Mouse (Mus musculus) 3134 (cell line): ENCODE results near the gene Ano1.

Experiments
- DNase-seq: peaks from one replicate; pipeline ENCODE4 v3.0.0-alpha.2; 2011; ENCODE audit warnings: low spot score; ENCODE audit not compliant: insufficient read length; ENCODE audit errors: extremely low read depth

Gene Ano1

DNA sequence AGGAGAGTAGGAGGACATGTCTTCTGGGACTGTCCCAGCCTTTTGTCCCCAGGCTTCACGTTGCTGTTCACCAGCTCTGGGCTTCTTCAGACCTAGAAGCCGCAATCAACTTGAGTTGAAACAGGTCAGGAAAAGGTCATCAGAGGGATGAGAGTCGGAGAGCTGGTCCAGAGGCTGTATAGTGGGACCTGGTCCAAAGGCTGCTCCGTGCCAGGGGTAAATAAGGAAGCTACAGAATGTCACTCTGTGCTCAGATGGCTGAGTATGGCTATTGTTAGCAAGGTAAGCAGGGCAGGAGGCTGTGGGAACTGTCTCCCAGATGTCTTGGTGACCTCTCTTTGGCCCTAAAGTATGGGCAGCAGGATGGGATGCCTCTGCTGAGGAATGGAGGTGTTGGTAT, 147.0 kb downstream of the Ano1 start:
- no peak for DNase-seq

GRCm38 (mm10) chr7:144604291-144604690, 147.5 kb downstream of the Ano1 start:
- DNase-seq: no peak

DNA sequence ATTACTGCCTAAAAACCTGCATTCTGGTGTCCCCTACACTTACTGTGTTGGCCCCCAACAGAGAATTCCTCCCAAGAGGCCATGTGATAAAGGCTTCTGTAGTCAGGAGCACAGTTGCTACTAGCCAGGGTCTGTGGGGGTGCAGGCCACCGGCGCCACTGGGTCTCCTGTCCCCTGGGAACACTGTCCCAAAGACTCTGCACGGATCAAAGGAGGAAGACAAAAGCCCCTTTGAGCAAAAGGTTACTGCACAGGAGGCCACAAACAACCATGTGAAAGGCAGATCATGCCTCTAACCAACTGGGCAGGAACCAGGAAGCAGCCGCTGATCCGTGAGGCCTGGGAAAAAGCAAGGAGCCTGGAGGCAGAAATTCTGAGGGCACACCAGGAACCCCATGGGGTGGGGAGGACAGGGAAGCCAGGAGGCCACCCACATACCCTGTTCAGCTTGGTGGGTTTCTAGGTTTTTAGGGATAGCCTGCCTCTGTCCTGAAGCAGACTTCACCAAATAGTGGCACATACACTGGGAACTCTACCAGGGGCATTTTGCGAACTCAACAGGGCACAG, 151.4 kb downstream of the Ano1 start:
- DNase-seq: no peak

GRCm38 (mm10) chr7:144589508-144589907, 162.3 kb downstream of the Ano1 start:
- DNase-seq: no peak

GRCm38 (mm10) chr7:144587291-144587690, 164.5 kb downstream of the Ano1 start:
- no peak for DNase-seq

- DNase-seq: peak; percentile 52
Measured at GRCm38 (mm10) chr7:144585648-144586047, 166.1 kb downstream of the Ano1 start.

DNA sequence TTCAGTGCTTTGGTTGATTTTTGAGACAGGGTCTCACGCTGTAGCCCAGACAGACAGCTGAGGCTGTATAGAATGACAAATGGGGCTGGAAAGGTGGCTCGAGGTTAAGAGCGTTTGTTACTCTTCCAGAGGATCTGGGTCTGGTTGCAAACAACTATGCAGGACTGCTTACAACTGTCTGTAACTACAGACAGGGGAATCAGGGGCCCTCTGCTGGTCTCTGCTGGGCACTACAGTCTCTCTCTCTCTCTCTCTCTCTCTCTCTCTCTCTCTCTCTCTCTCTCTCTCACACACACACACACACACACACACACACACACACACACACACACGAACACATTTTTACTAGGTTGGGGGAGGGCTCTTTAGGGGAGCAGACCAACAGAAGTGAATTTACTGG, 168.2 kb downstream of the Ano1 start:
- peak; percentile 51 for DNase-seq

GRCm38 (mm10) chr7:144582284-144582980, 169.3 kb downstream of the Ano1 start, which contains the start of gene Fadd:
Fadd (minus strand) TSS chr7:144582463.
- peak; percentile 92 for DNase-seq

GRCm38 (mm10) chr7:144581559-144582283, 170.1 kb downstream of the Ano1 start:
- DNase-seq: no peak

- DNase-seq: peak; percentile 75
Measured at GRCm38 (mm10) chr7:144577876-144578275, 173.9 kb downstream of the Ano1 start.

DNA sequence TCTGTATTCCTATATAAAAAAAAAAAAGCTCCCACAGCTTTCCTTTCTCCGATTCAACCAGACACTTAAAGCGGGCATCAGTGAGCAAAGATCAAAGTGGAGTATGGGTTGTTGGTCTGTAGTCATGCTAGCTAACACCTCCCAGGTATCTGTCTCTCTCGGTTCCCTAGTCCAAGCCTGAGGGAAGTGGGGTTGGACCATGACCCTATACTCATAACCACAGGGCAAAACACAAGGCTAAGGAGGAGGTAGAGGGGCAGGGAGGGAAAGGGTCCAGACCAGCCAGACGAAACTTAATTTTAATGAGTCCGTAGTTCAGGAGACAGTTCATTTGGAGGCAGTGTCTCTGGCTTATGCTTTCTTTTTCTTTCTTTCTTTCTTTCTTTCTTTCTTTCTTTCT, 179.5 kb downstream of the Ano1 start:
- no peak for DNase-seq

DNA sequence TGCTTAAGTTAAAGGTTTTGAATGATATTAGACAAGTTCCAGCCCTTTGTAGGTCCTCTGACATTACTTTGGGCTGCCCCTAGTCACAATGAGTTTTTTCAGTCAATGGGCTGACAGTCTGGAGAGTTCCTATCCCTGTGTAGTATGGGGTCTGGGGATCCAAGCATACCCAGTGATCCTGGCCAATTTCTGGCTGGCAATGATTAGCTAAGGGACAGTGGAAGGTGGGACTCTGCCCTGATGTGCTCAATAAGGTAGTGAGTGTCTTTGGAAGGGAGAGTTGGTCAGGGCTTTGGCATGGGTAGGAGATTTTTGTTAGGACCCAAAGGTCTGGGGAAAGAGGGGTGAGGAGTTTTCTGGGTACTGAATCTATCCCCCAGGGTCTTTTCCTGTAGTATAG, 180.2 kb downstream of the Ano1 start:
- DNase-seq: no peak

DNA sequence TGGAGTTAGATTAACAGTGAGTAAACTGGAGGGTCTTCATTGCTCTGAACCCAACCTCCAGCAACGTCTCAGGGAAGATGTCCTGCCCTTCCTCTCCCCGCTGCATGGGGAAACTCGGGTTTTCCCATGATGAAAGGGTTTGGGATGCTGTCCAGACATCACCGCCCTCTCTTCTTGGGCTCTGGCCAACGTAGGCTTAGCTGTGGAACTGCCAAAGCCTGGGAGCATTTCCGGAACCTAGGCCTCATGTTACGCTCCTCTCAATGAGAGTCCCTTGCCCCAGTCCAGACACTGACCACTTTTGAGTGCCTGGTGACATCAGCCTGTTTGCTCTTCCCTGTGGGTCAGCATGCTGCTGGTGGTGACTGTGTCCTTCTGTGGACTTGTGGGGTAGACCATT, 182.3 kb downstream of the Ano1 start:
- peak; percentile 52 for DNase-seq

GRCm38 (mm10) chr7:144568091-144568490, 183.7 kb downstream of the Ano1 start:
- DNase-seq: no peak

GRCm38 (mm10) chr7:144566921-144567682, 184.7 kb downstream of the Ano1 start:
- DNase-seq: no peak

DNA sequence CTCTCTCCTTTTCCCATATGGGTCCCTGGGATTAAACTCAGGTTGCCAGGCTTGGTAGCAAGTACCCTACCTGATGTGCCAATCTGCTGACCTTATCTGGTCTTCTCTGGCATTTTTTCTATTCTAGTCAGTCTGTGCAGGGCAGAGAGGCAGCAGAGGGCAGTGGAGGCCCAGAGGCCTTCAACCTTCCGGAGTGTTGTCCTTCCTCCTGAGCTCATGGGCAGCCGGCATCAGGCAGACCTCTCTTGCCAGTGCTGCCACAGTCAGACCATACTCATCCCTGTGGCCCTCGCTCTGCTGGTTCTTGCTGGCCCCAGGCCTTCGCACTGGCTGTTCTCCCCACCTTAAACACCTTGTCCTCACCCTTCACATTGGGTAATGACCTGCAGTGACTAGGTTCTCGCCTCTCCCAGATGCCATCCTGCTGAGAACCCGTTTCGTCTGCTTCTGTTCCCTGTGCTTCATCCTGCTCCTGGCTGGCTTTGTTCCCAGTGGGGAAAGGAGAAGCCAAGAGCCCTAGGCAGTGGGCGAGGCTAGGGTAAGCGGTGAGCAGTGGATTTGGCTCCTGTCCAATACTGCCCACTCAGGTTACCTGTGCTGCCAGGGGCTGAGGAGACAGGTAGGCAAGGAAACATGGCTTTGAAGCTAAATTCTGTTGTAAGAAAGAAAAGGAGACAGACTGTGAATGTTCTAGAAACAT, 188.2 kb downstream of the Ano1 start:
- DNase-seq: no peak

DNA sequence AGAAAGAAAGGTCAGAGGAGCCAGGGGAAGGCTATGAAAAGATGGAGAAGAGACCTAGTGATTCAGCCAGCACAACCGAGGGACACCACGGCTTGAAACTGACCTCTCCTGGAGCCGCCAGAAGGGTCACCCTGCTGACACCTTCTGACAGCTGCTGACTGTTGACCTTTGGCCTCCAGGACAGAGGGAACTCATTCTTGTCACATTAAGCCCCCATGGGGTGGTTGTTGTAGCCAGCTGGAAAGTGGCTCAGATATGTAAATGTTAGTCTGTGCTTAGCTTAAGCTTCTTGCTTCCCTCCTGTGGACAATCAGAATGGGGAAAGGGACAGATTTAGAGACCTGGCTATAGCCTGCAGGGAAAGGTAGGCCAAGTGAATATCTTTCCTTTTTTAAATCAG, 189.8 kb downstream of the Ano1 start:
- DNase-seq: no peak

- DNase-seq: no peak
Measured at GRCm38 (mm10) chr7:144560594-144560993, 191.2 kb downstream of the Ano1 start.

GRCm38 (mm10) chr7:144558552-144558951, 193.2 kb downstream of the Ano1 start:
- DNase-seq: no peak

- no peak for DNase-seq
Measured at GRCm38 (mm10) chr7:144554123-144554472, 197.7 kb downstream of the Ano1 start.
